Mouse (Mus musculus) brain, embryonic 18.5 days (tissue): ENCODE data around the gene Col6a4.
A peak's percentile ranks its signal among the peaks of the same experiment; 100 is the strongest.

Source experiments
- DNase-seq: peaks from one replicate; pipeline ENCODE4 v3.0.0-alpha.2; 2012; ENCODE audit warnings: low read depth, low spot score

Gene Col6a4

GRCm38 (mm10) chr9:106073956-106074355, 22.6 kb downstream of the Col6a4 start:
- no peak for DNase-seq

GRCm38 (mm10) chr9:106071651-106072050, 24.9 kb downstream of the Col6a4 start:
- DNase-seq, result no peak

GRCm38 (mm10) chr9:106053446-106053845, 43.1 kb downstream of the Col6a4 start:
- DNase-seq, result no peak

GRCm38 (mm10) chr9:106043921-106044503, 52.6 kb downstream of the Col6a4 start:
- DNase-seq, result no peak

GRCm38 (mm10) chr9:106039915-106040659, 56.5 kb downstream of the Col6a4 start:
- DNase-seq, result no peak

GRCm38 (mm10) chr9:106039276-106039675, 57.3 kb downstream of the Col6a4 start:
- no peak for DNase-seq

- peak; percentile 71 for DNase-seq
Measured at GRCm38 (mm10) chr9:106038865-106039264, 57.7 kb downstream of the Col6a4 start.

- DNase-seq, result no peak
Measured at GRCm38 (mm10) chr9:106015666-106016065, 80.9 kb downstream of the Col6a4 start.

- no peak for DNase-seq
Measured at GRCm38 (mm10) chr9:106013139-106013538, 83.4 kb downstream of the Col6a4 start.

GRCm38 (mm10) chr9:105997955-105998354, 98.6 kb downstream of the Col6a4 start:
- no peak for DNase-seq

- no peak for DNase-seq
Measured at GRCm38 (mm10) chr9:105992425-105992824, 104.2 kb downstream of the Col6a4 start.

GRCm38 (mm10) chr9:105990099-105990498, 106.5 kb downstream of the Col6a4 start:
- DNase-seq, result no peak

GRCm38 (mm10) chr9:105989468-105989867, 107.1 kb downstream of the Col6a4 start:
- DNase-seq, result peak; percentile 74

- DNase-seq, result peak; percentile 24
Measured at GRCm38 (mm10) chr9:105988096-105988495, 108.5 kb downstream of the Col6a4 start.

GRCm38 (mm10) chr9:105984931-105985519, 111.6 kb downstream of the Col6a4 start:
- no peak for DNase-seq

- DNase-seq, result no peak
Measured at GRCm38 (mm10) chr9:105978479-105978878, 118.1 kb downstream of the Col6a4 start.

- no peak for DNase-seq
Measured at GRCm38 (mm10) chr9:105976871-105977270, 119.7 kb downstream of the Col6a4 start.

- DNase-seq, result no peak
Measured at GRCm38 (mm10) chr9:105976314-105976713, 120.3 kb downstream of the Col6a4 start.

- no peak for DNase-seq
Measured at GRCm38 (mm10) chr9:105973736-105974135, 122.8 kb downstream of the Col6a4 start.

- no peak for DNase-seq
Measured at GRCm38 (mm10) chr9:105972031-105972430, 124.6 kb downstream of the Col6a4 start.

GRCm38 (mm10) chr9:105971351-105971894, 125.2 kb downstream of the Col6a4 start:
- DNase-seq, result no peak

GRCm38 (mm10) chr9:105970901-105971300, 125.7 kb downstream of the Col6a4 start:
- DNase-seq, result no peak

GRCm38 (mm10) chr9:105967976-105968375, 128.6 kb downstream of the Col6a4 start:
- no peak for DNase-seq
